Mouse (Mus musculus) left cerebral cortex, postnatal 36 days (tissue): ENCODE measurements around the gene Syce3. TPM values are rescaled to one million over a fixed set of nuclear protein-coding genes. Genes with fewer than 3 reads are reported as not detected.
"Not testable (repeated sequence)": the region's sequence is repeated elsewhere in the genome, so short reads cannot be mapped to it uniquely, and the experiment has no call there.

ENCODE experiments used
- DNase-seq, 2 experiments: peaks; one replicate each; pipeline ENCODE4 v3.0.0; 2021 to 2022; ENCODE audit warnings: low spot score in 2 of 2, mixed read lengths in 1 of 2
- intact Hi-C: fragments of 180-260 bp; cut with DNase I; formaldehyde crosslinking; loops from one replicate; pipeline ENCODE4 v1.15.1; 2025
- total RNA-seq, 2 experiments: library from RNA; stranded (reverse); gene quantifications; 2 replicates each; pipeline ENCODE4 v1.2.3; 2021

Syce3 gene
- not detected for total RNA-seq

DNA sequence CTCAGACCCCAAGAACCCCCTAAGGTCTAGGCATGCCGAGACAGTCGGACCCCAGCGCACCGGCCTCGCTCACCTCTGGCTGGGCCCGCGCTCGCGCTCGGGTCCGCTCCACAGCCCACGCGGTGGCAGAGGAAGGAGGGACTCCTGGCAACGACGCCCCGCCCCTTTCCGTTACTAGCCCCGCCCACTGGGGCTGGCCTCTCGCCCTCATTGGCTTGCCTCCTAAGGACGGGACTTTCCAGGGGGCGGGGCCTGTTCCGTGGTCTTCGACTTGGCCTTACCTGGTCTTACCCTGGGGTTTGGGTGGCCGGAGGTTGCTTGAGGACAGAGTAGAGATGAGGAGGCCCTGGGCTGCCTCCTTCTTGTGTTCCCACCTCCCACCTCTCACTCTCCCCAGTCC, at the start of gene Syce3:
Gene Syce3 (minus strand): TSS at position 386 of the 400 bp plus-strand sequence.
- intact Hi-C loops, result no loop called here
- DNase-seq, result no peak

GRCm38 (mm10) chr15:89459821-89460220, 49.5 kb upstream of the Syce3 start:
- no peak for DNase-seq
- intact Hi-C loops, result no loop called here

DNA sequence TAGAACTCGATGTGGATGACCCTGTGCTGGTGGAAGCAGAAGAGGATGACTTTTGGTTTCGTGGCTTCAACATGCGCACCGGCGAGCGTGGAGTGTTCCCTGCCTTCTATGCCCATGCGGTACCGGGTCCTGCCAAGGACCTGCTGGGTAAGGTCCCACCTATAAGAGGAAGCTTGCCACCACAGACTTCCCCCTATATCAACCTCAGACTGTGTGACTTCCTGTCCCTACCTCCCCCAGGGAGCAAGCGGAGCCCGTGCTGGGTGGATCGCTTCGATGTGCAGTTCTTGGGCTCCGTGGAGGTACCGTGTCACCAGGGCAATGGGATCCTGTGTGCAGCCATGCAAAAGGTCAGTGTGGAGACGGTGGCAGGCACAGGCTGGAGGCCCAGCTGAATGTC, 48.6 kb upstream of the Syce3 start:
- intact Hi-C loops, result no loop called here
- DNase-seq, result no peak

- no peak for DNase-seq
- intact Hi-C loops, result no loop called here
Observed at GRCm38 (mm10) chr15:89455642-89456041, 45.3 kb upstream of the Syce3 start.

- no peak for DNase-seq
- intact Hi-C loops, result no loop called here
Observed at GRCm38 (mm10) chr15:89454857-89455256, 44.6 kb upstream of the Syce3 start.

DNA sequence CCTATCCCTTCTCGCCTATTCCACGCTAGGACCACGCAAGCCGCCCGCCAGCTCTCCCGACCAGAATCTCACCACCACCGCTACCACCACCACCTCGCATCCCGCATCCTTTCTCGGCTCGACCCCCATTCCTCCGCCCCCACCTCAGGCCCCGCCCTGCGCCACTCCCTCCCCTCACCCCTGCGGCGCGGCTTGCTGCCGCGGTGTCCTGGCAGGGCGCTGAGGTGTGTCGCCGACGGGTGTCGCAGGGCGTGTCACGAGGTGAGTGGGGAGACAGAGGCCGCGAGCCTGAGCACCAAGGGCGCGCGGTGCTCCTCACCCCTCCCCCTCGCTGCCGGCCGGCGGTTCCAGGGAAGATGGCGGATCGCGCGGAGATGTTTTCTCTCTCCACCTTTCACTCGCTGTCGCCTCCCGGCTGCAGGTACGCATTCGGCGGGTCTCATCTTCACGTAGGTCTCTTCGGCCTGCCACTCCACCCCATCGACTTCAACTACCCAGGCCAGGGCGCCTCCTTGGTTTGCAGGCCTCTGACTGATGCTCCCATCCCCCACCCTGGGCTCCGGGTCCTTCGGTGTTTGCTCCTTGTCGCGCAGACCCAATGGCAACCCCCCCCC, 43.7 kb upstream of the Syce3 start, which contains the start of gene Mapk8ip2:
Gene Mapk8ip2 (plus strand): TSS at position 49 of the 614 bp plus-strand sequence.
- peak; percentile 73 to 80 for DNase-seq
- intact Hi-C loops, result no loop called here

GRCm38 (mm10) chr15:89452906-89453864, 42.9 kb upstream of the Syce3 start:
- intact Hi-C loops, result no loop called here
- no peak for DNase-seq

- intact Hi-C loops, result no loop called here
- no peak for DNase-seq
Observed at GRCm38 (mm10) chr15:89442486-89443070, 32.3 kb upstream of the Syce3 start.

- intact Hi-C loops, result no loop called here
- no peak for DNase-seq
Observed at GRCm38 (mm10) chr15:89435878-89436277, 25.6 kb upstream of the Syce3 start.

GRCm38 (mm10) chr15:89434136-89434535, 23.8 kb upstream of the Syce3 start:
- intact Hi-C loops, result no loop called here
- DNase-seq, result no peak

GRCm38 (mm10) chr15:89432946-89433345, 22.6 kb upstream of the Syce3 start:
- no peak for DNase-seq
- intact Hi-C loops, result no loop called here

GRCm38 (mm10) chr15:89431806-89432205, 21.5 kb upstream of the Syce3 start:
- intact Hi-C loops, result no loop called here
- DNase-seq, result no peak

- intact Hi-C loops, result no loop called here
Observed at GRCm38 (mm10) chr15:89431271-89431670, 21.0 kb upstream of the Syce3 start.

DNA sequence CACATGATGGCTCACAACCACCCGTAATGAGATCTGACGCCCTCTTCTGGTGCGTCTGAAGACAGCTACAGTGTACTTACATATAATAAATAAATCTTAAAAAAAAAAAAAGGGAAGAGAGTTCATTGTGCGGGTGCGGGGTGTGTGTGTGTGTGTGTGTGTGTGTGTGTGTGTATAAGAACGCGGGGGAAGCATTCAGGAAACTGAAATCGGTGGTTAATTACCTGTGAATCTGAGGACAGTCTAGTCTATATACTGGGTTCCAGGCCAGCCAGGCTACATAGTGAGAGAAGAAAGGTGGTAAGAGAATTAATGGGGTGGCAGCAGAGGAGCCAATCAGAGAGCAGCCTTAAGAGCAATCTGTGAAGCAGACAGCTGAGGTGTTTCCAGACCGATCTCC, 20.5 kb upstream of the Syce3 start:
- DNase-seq, intact Hi-C loops: not testable (repeated sequence)

More at GRCm38 (mm10) chr15:89431271-89431670, 21.0 kb upstream of the Syce3 start:
- no peak for DNase-seq

GRCm38 (mm10) chr15:89430341-89430740, 20.0 kb upstream of the Syce3 start:
- intact Hi-C loops, result no loop called here
- no peak for DNase-seq

DNA sequence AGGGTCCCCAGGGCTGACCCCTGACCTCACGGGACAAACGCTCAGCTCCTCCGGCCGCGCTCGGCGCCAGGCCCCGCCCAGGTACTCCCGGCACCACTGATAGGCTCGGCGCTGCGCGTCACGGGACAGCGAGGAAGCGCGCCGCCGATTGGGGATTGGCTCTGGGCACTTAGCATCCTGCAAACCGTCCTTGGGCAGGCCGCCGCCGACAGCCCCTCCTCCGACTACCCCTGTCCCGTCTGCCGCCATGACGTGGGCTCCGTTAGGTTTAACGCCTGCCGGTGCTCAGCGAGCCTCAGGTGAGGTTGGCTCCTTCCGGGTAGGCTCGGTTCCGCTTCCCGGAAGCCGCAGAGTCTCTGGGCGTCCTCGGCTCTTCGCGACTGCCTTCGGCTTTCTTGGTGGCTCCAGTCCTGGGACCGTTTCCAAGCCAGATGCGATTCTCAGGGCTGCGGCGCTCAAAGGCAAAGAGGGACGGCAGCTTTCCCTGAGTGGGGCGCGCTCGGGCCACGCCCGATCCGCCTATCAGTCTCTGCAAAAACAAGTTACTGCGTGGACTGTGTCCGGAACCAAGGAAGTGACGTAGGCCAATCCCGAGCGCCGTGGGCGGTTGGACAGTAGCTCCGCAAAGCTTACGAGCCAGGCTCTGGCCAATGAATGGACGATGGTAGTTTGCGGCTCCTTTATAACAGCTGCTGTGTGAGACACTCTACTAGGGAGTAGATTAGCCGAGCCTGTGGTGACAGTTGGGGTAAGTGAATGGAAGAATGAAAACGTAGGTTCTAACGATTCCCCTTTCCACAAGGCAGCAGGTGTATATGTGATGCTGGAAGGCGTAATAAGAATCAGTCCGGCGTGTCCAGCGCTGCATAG, 19.3 kb upstream of the Syce3 start, which contains the start of the genes C730034F03Rik, Gm44502 and Chkb:
Gene C730034F03Rik (plus strand): TSS at position 238 of the 870 bp plus-strand sequence.
Gene Gm44502 (minus strand): TSS at position 345 of the 870 bp plus-strand sequence.
Gene Chkb (minus strand): TSS at position 557 of the 870 bp plus-strand sequence.
- intact Hi-C loops, result loop anchor here (5.0 kb wide), 1 partner anchor 57 kb away; the partner anchor contains the start of gene Sco2
- DNase-seq, result peak; percentile 94 to 95

DNA sequence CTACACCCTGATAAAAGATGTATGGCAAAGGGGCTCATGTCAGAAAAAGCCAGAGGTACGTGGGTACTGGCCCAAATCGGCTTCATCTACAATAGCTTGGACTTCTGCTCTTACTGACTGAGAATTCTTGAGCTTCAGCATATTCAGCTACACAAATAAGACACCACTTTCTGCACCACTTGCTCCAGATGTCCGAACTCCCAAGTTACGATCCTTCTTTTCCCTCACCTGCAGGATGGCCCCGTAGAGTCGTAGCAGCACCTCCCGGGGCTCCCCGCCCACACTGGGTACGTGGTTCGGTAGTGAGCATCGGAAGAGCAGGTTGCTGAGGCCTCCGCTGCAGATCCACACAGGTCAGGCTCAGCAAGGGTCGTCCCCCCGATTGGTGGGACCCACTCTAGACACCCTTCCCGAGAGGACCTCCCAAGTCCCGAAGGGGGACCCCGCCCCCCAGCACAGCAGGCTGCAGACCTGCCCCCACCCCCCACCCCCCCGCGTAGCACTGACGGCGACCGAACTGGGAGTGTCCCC, 18.6 kb upstream of the Syce3 start:
- peak in 1 of 2 experiments; percentile 18 for DNase-seq
- intact Hi-C loops, result loop anchor here (5.0 kb wide), 1 partner anchor 57 kb away; the partner anchor contains the start of gene Sco2

- DNase-seq, result no peak
- intact Hi-C loops, result loop anchor here (5.0 kb wide), 1 partner anchor 56 kb away; the partner anchor contains the start of gene Sco2
Observed at GRCm38 (mm10) chr15:89428136-89428790, 18.0 kb upstream of the Syce3 start.
